Mouse (Mus musculus) liver, embryonic 14.5 days (tissue): ENCODE results near the gene M6pr. TPM values are rescaled to one million over a fixed set of nuclear protein-coding genes. Genes with fewer than 3 reads are reported as not detected.

Experiments used
- ATAC-seq: fragments of 200-750 bp; cut with Nextera tagmentation; 2 replicates; pipeline ENCODE4 v1.8.0; 2017; ENCODE audit warnings: moderate number of reproducible peaks, mild to moderate bottlenecking, moderate library complexity; ENCODE audit not compliant: insufficient read depth
- DNase-seq, 3 experiments: peaks; one replicate each; pipeline ENCODE4 v3.0.0-alpha.2; 2012 to 2013; ENCODE audit warnings: low read depth in 3 of 3, low spot score in 3 of 3
- H3K27ac ChIP-seq: fragments of 300-500 bp; sonication (generic); 2 replicates; pipeline ENCODE4 v1.5.1; 2014; ENCODE audit warnings: moderate library complexity, mild to moderate bottlenecking, control low read depth, inconsistent platforms
- H3K27me3 ChIP-seq: fragments of 300-500 bp; sonication (generic); 2 replicates; pipeline ENCODE4 v1.6.1; 2014; ENCODE audit warnings: mild to moderate bottlenecking, low read length, moderate library complexity; ENCODE audit not compliant: control insufficient read depth, insufficient read depth
- H3K36me3 ChIP-seq: fragments of 300-500 bp; sonication (generic); replicated peaks from 2 replicates; pipeline ENCODE4 v1.6.1; 2014; ENCODE audit warnings: low read depth; ENCODE audit not compliant: control insufficient read depth, insufficient read depth
- H3K4me1 ChIP-seq, 2 experiments: fragments of 200-500 bp in 1 of 2; fragments of 300-500 bp in 1 of 2; sonication (generic) in 1 of 2; replicated peaks; 2 replicates each; pipeline ENCODE4 v1.6.1; 2012 to 2014; ENCODE audit warnings: antibody characterized with exemption in 1 of 2, inconsistent platforms in 1 of 2, low read length in 1 of 2; ENCODE audit not compliant: control insufficient read depth in 2 of 2, insufficient read depth in 2 of 2
- H3K4me2 ChIP-seq: fragments of 300-500 bp; sonication (generic); 2 replicates; pipeline ENCODE4 v1.6.1; 2014; ENCODE audit warnings: low read depth, mild to moderate bottlenecking, control low read depth, moderate library complexity
- H3K4me3 ChIP-seq, 2 experiments: fragments of 200-500 bp in 1 of 2; fragments of 300-500 bp in 1 of 2; sonication (generic) in 1 of 2; 2 replicates each; pipeline ENCODE4 v1.5.1; 2012 to 2014; ENCODE audit warnings: low read depth in 2 of 2, low read length in 2 of 2, mild to moderate bottlenecking in 2 of 2, control low read depth in 1 of 2, inconsistent platforms in 1 of 2, moderate library complexity in 1 of 2; ENCODE audit not compliant: insufficient read depth in 1 of 2
- H3K9ac ChIP-seq: fragments of 300-500 bp; sonication (generic); replicated peaks from 2 replicates; pipeline ENCODE4 v1.6.1; 2014; ENCODE audit warnings: mild to moderate bottlenecking, control low read depth, moderate library complexity
- H3K9me3 ChIP-seq: fragments of 300-500 bp; sonication (generic); 2 replicates; pipeline ENCODE4 v1.6.1; 2016; ENCODE audit warnings: low read length, mixed read lengths; ENCODE audit not compliant: control insufficient read depth
- CTCF ChIP-seq: IDR thresholded peaks from 2 replicates; pipeline ENCODE4 v1.5.1; 2016; ENCODE audit warnings: antibody characterized with exemption, low read depth, control low read depth
- EP300 ChIP-seq: IDR thresholded peaks from 2 replicates; pipeline ENCODE4 v1.6.1; 2016; ENCODE audit warnings: antibody characterized with exemption, low read depth
- WGBS: fragments of 180-500 bp; shearing (Covaris S2); extraction: QIAGEN DNeasy Blood & Tissue Kit; methylation state at CpG from one replicate; pipeline ENCODE4 v1.1.7; 2014; ENCODE audit not compliant: insufficient replicate concordance; 5-methylcytosine and 5-hydroxymethylcytosine counted together
- polyA plus RNA-seq, 2 experiments: library from polyadenylated mRNA; depleted of rRNA in 1 of 2; stranded (reverse) in 1 of 2; unstranded in 1 of 2; fragments of >200 nt; fragmentation: Nextera tagmentation in 1 of 2; extraction: Ambion mirVana in 1 of 2; gene quantifications; 2 replicates each; pipeline versions ENCODE4 v1.2.1 to v1.2.3; 2012 to 2014

Gene M6pr
- polyA plus RNA-seq, 2 experiments, result 48.1 to 84.2 TPM

- peak overlapping the region; percentile 8; the same call in 1 of the 2 replicates for H3K4me2 ChIP-seq
- DNase-seq (no peak), ATAC-seq (peak; percentile 50; the same call in 1 of the 2 replicates)
- H3K4me3 ChIP-seq, result no peak overlapping the region
- no peaks in the 10 kb centered on the region for H3K9me3 ChIP-seq
- no peak overlapping the region for H3K9ac ChIP-seq
- 6% methylated on average over 5 of the region's 5 CpGs for WGBS
- no peaks in the 10 kb centered on the region for H3K36me3 ChIP-seq
- H3K4me1 ChIP-seq, result peaks cover 0 to 7% of the 10 kb centered on the region in 2 experiments; a peak in 2 of 4 replicates
- H3K27ac ChIP-seq, result no peak overlapping the region
- TF ChIP-seq CTCF, result no peak
- no peak for TF ChIP-seq EP300
- H3K27me3 ChIP-seq, result no peaks in the 10 kb centered on the region
Measured at GRCm38 (mm10) chr6:122274546-122274945, 34.0 kb upstream of the M6pr start.

- ATAC-seq, result no peak
- Histone ChIP-seq H3K27ac (no peak overlapping the region), H3K9ac (no peak overlapping the region), H3K9me3 (no peaks in the 10 kb centered on the region), H3K4me3 (no peak overlapping the region), H3K4me2 (no peak overlapping the region), H3K4me1 (peaks cover 0 to 7% of the 10 kb centered on the region in 2 experiments; a peak in 2 of 4 replicates), H3K36me3 (no peaks in the 10 kb centered on the region), H3K27me3 (no peaks in the 10 kb centered on the region)
- no peak for DNase-seq
- no peak for TF ChIP-seq EP300
- WGBS, result 68% methylated on average over 7 of the region's 7 CpGs
Measured at GRCm38 (mm10) chr6:122276565-122276964, 32.0 kb upstream of the M6pr start.

- TF ChIP-seq EP300 (no peak), CTCF (no peak)
- H3K9me3 ChIP-seq, result no peaks in the 10 kb centered on the region
- no peak within 1 kb of the TSS for H3K9ac ChIP-seq
- no peaks in the 10 kb centered on the region for H3K27me3 ChIP-seq
- DNase-seq, result no peak
- no peak within 1 kb of the TSS for H3K27ac ChIP-seq
- no peak within 1 kb of the TSS for H3K4me3 ChIP-seq
- no peaks in the 10 kb centered on the region for H3K36me3 ChIP-seq
- H3K4me2 ChIP-seq, result no peak within 1 kb of the TSS
- H3K4me1 ChIP-seq, result no peaks in the 10 kb centered on the region
- 73% methylated on average over 6 of the region's 6 CpGs for WGBS
- no peak for ATAC-seq
Measured at GRCm38 (mm10) chr6:122282782-122283181, 25.7 kb upstream of the M6pr start, which contains the start of gene Klrg1. TSS of gene Klrg1 (minus strand) at chr6:122282882.

GRCm38 (mm10) chr6:122283429-122283828, 25.1 kb upstream of the M6pr start:
- TF ChIP-seq EP300, result no peak
- TF ChIP-seq CTCF, result no peak
- H3K27me3 ChIP-seq, result no peaks in the 10 kb centered on the region
- no peak overlapping the region for H3K4me3 ChIP-seq
- WGBS, result 63% methylated on average over 2 of the region's 2 CpGs
- H3K27ac ChIP-seq, result no peak overlapping the region
- no peak overlapping the region for H3K4me2 ChIP-seq
- DNase-seq (no peak), ATAC-seq (no peak)
- no peaks in the 10 kb centered on the region for H3K36me3 ChIP-seq
- no peaks in the 10 kb centered on the region for H3K9me3 ChIP-seq
- H3K4me1 ChIP-seq, result no peaks in the 10 kb centered on the region
- no peak overlapping the region for H3K9ac ChIP-seq

- Histone ChIP-seq H3K4me2 (no peak overlapping the region), H3K27ac (no peak overlapping the region), H3K9ac (no peak overlapping the region), H3K4me3 (no peak overlapping the region), H3K36me3 (no peaks in the 10 kb centered on the region), H3K27me3 (no peaks in the 10 kb centered on the region), H3K4me1 (no peaks in the 10 kb centered on the region), H3K9me3 (no peaks in the 10 kb centered on the region)
- 50% methylated on average over 4 of the region's 4 CpGs for WGBS
- ATAC-seq, result peak; percentile 57; the same call in 1 of the 2 replicates
- TF ChIP-seq EP300 (no peak), CTCF (no peak)
- no peak for DNase-seq
Measured at GRCm38 (mm10) chr6:122284304-122284703, 24.2 kb upstream of the M6pr start.
